Mouse (Mus musculus): Measurements from ENCODE around the gene Dusp9.

- TF ChIP-seq FLI1 (IDR thresholded peaks at IDR 0.05; ENCODE audit: low read length) (no peak), GATA1 (IDR thresholded peaks at IDR 0.05; ENCODE audit: borderline replicate concordance, low read length) (no peak)
Measured at GRCm38 (mm10) chrX:73685629-73686028, 46.4 kb downstream of the Dusp9 start.

Measured in megakaryocyte, embryonic 14.5 days (primary cell).